Comparison of ENCODE assay signal across 8 mouse cellular contexts in genomic region chr1:69105096-69105492, GRCm38 (mm10). TPM values are rescaled to one million over a fixed set of nuclear protein-coding genes. Genes with fewer than 3 reads are reported as not detected.
DNase-seq lines count a peak whose midpoint lies in the region; ATAC-seq lines count a peak whose summit lies in the region.

No protein-coding gene starts in this region.

- peak overlapping the region; percentile 98 for H3K4me2 ChIP-seq in forebrain, embryonic 15.5 days (replicated peaks)
- H3K4me2 ChIP-seq in midbrain, embryonic 13.5 days (replicated peaks), result peak overlapping the region; percentile 92

- no peaks in the 10 kb centered on the region for H3K36me3 ChIP-seq in forebrain, embryonic 15.5 days
- H3K36me3 ChIP-seq in midbrain, embryonic 13.5 days, result no peaks in the 10 kb centered on the region

- DNase-seq in testis, postnatal 10 days (ENCODE audit: low spot score), result peak; percentile 37
- no peak for DNase-seq in testis, postnatal 14 days (ENCODE audit: low spot score)
- DNase-seq in kidney, adult 9 months, result peak; percentile 30
- no peak for DNase-seq in urinary bladder, postnatal 36 days (ENCODE audit: low spot score in 2 of 2)
- DNase-seq in gastrocnemius, adult 18-20 months (ENCODE audit: low spot score), result no peak
- no peak for DNase-seq in gastrocnemius, adult 8-10 months (ENCODE audit: low spot score in 2 of 2)

- peak overlapping the region; percentile 46 for H3K9ac ChIP-seq in forebrain, embryonic 15.5 days (replicated peaks)
- H3K9ac ChIP-seq in midbrain, embryonic 13.5 days (replicated peaks), result peak overlapping the region; percentile 64

- no peaks in the 10 kb centered on the region for H3K9me3 ChIP-seq in forebrain, embryonic 15.5 days
- no peaks in the 10 kb centered on the region for H3K9me3 ChIP-seq in midbrain, embryonic 13.5 days

- peaks cover 32% of the 10 kb centered on the region for H3K4me1 ChIP-seq in forebrain, embryonic 15.5 days
- peaks cover 31% of the 10 kb centered on the region for H3K4me1 ChIP-seq in midbrain, embryonic 13.5 days (replicated peaks)

- WGBS in forebrain, embryonic 15.5 days, result under 1% methylated on average over 13 of the region's 13 CpGs
- WGBS in midbrain, embryonic 13.5 days, result under 1% methylated on average over 13 of the region's 13 CpGs

- no peak for ATAC-seq in forebrain, embryonic 15.5 days (replicated peaks)
- ATAC-seq in midbrain, embryonic 13.5 days, result peak; percentile 21

- H3K4me3 ChIP-seq in forebrain, embryonic 15.5 days, result peak overlapping the region; percentile 71
- H3K4me3 ChIP-seq in midbrain, embryonic 13.5 days (replicated peaks), result peak overlapping the region; percentile 70

- H3K27me3 ChIP-seq in forebrain, embryonic 15.5 days, result peaks cover 28% of the 10 kb centered on the region
- H3K27me3 ChIP-seq in midbrain, embryonic 13.5 days, result peaks cover 10% of the 10 kb centered on the region

- peak overlapping the region; percentile 66 for H3K27ac ChIP-seq in forebrain, embryonic 15.5 days (replicated peaks)
- peak overlapping the region; percentile 81 for H3K27ac ChIP-seq in midbrain, embryonic 13.5 days

RNA-seq across cellular contexts. Expression of gene Erbb4, which starts 2.8 kb away (rescaled TPM):
- polyA plus RNA-seq in forebrain, embryonic 15.5 days (2015; fragmentation: Nextera tagmentation; extraction: Ambion mirVana), result 14.2 and 17.4 TPM in 2 replicates
- 13.5 and 17.4 TPM in 2 replicates for polyA plus RNA-seq in midbrain, embryonic 13.5 days (2015; fragmentation: Nextera tagmentation; extraction: Ambion mirVana)
- total RNA-seq in gastrocnemius, adult 18-20 months (2021), result under 1 TPM; 0.18 to 0.33 TPM
- total RNA-seq in gastrocnemius, adult 8-10 months (2022), result under 1 TPM; 0.31 to 0.73 (median 0.46) TPM

Comparison
In these comparisons a context has a peak if more than half of its experiments do, and no peak if none do; other contexts are left out.
1. DNase-seq: peak in testis, postnatal 10 days (single experiment) and kidney, adult 9 months (single experiment); none in testis, postnatal 14 days (single experiment), urinary bladder, postnatal 36 days (0 of 2), gastrocnemius, adult 18-20 months (single experiment) and gastrocnemius, adult 8-10 months (0 of 2).